Mouse (Mus musculus) heart, embryonic 14.5 days (tissue): ENCODE results near the gene Tmem181a. TPM values are rescaled to one million over a fixed set of nuclear protein-coding genes. Genes with fewer than 3 reads are reported as not detected.

Experiments used
- polyA plus RNA-seq: library from polyadenylated mRNA; unstranded; fragments of >200 nt; fragmentation: Nextera tagmentation; extraction: Ambion mirVana; gene quantifications from 2 replicates; pipeline ENCODE4 v1.2.1, GENCODE M21; 2014

The Tmem181a gene
- polyA plus RNA-seq, 1 experiment from 2014 or later, result 18.8 TPM

Other genes with a start within 250 kb of the Tmem181a start
- gene Serac1, start 177.1 kb upstream of the Tmem181a start, polyA plus RNA-seq, result 4.6 and 4.8 TPM in 2 replicates
- 148 and 163 TPM in 2 replicates for gene Gtf2h5, start 177.1 kb upstream of the Tmem181a start, polyA plus RNA-seq
- gene Tulp4, start 150.4 kb upstream of the Tmem181a start, polyA plus RNA-seq, result 61.4 and 67.3 TPM in 2 replicates
- gene Dynlt1a, start 60.6 kb downstream of the Tmem181a start, polyA plus RNA-seq, result 12.7 and 13.6 TPM in 2 replicates
- gene Dynlt1b, start 173.3 kb downstream of the Tmem181a start, polyA plus RNA-seq, result 486 and 545 TPM in 2 replicates